ENCODE assay signal across 13 mouse cellular contexts in genomic region chr9:56244336-56244735, GRCm38 (mm10).
"Had no signal": no experiment of that assay in that cellular context is flagged by ENCODE, and none has a peak within 500 bp of the region (broad histone marks: within the 10 kb centered on the region; RNA-seq: fewer than 3 reads in every experiment).

No protein-coding gene starts in this region.

- H3K27me3 ChIP-seq: limb, embryonic 13.5 days; midbrain, embryonic 13.5 days; neural tube, embryonic 15.5 days had no signal

- H3K4me2 ChIP-seq: limb, embryonic 13.5 days; midbrain, embryonic 13.5 days; neural tube, embryonic 15.5 days had no signal

- H3K4me1 ChIP-seq: midbrain, embryonic 13.5 days; neural tube, embryonic 15.5 days had no signal

- H3K36me3 ChIP-seq: midbrain, embryonic 13.5 days had no signal

- H3K9me3 ChIP-seq: limb, embryonic 13.5 days; midbrain, embryonic 13.5 days; neural tube, embryonic 15.5 days had no signal

- H3K27ac ChIP-seq: layer of hippocampus, adult 2 months; limb, embryonic 13.5 days; liver, embryonic 14.5 days; midbrain, embryonic 13.5 days; neural tube, embryonic 15.5 days had no signal

- H3K9ac ChIP-seq: limb, embryonic 13.5 days; liver, embryonic 14.5 days; midbrain, embryonic 13.5 days; neural tube, embryonic 15.5 days had no signal

- ATAC-seq: lung, postnatal 0 days; midbrain, embryonic 13.5 days had no signal

- DNase-seq: kidney, adult 11 months; kidney, postnatal 10 days; kidney, postnatal 4 days; left cerebral cortex, postnatal 4 days; lung, adult 2 months; lung, postnatal 36 days; spleen, adult 18-20 months had no signal

- H3K4me3 ChIP-seq: layer of hippocampus, adult 2 months; limb, embryonic 13.5 days; midbrain, embryonic 13.5 days; neural tube, embryonic 15.5 days had no signal
